Mouse (Mus musculus): ENCODE data around the gene Myh8.
A peak's percentile ranks its signal among the peaks of the same experiment; 100 is the strongest.

Gene Myh8

DNA sequence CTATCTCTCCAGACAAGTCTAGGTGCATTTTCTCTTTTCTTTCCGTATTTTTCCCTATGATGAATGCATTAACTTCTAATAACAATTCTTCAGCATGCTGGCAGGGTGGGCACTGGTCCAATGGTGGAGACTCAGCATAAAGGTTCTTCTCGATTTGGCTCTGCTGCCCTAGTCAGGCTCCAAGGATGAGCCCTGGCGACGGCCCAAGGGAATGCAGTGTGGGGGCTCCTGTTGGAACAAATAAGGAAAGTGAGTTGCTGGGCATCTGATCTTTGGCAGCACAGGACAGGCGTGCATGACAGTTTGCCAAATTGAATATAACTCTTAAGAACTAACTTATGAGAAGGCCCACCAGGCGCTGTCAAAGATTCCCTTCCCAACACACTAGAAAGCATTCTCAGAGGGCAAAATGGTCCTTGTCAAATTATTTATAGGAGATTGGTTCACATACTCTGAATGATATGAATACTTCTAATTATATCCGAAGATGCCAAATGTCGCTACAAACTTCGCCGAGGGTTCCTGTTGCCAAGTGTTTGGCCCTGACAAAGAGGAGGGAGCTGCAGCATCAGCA lies at the start of gene Myh8:
Myh8 (plus strand) TSS at position 524 of the 574 bp plus-strand sequence.
- peak; percentile 89 to 95 for DNase-seq

DNA sequence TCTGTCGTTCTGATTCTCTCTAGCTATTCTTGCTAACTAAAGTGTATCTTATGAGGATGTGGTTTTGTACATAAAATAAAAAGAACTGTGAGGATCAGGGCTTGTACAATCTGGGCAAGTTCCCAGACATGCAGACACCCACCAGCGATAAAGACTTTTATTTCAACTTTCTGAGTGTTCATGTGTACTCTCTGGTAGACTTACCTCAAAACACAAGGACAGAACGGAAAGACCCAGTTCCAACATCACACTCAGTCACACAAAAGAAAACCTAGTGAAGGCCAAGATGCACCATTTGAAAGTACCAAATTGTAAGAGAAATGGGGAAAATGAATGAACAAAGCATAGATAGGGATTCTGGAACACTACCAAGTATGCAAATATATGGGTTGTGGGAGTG lies 48.2 kb upstream of the Myh8 start:
- DNase-seq: no peak

DNA sequence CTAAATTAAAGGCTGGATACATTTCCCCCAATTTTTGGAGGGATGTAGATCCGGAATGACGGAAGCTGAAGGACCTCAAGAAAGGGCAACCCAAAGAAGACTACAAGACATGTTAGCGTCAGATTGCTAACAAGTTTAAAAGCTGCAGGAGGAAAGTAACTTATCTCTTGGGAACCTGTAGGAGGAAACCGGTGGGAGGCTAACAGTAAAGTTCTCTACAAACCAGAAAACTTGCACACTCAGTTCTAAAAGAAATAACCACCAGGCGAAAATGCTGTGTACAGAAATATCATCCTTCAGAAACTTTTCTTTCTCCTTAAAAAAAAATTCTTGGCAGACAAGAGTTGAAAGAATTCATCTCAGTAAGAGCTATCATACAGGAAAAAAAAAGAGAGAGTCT lies 47.8 kb upstream of the Myh8 start:
- DNase-seq: no peak

DNA sequence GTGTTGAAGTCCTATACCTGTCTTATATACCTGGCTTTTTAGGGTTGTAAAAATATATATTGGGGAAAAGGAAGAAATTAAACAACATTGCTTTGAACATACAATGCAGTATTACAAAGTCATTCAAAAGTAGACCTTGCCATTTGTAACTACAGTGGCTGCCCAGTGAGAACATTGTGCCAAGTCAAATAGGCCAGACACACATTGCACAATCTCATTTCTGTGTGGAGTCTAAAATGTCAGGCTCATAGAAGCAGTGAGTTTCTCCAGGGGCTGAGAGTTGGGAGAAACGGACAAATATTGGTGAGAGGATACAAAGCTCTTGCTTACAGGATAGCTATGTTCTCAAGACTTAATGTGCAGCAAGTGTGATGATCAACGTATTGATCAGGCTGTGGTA lies 47.0 kb upstream of the Myh8 start:
- DNase-seq: no peak

DNA sequence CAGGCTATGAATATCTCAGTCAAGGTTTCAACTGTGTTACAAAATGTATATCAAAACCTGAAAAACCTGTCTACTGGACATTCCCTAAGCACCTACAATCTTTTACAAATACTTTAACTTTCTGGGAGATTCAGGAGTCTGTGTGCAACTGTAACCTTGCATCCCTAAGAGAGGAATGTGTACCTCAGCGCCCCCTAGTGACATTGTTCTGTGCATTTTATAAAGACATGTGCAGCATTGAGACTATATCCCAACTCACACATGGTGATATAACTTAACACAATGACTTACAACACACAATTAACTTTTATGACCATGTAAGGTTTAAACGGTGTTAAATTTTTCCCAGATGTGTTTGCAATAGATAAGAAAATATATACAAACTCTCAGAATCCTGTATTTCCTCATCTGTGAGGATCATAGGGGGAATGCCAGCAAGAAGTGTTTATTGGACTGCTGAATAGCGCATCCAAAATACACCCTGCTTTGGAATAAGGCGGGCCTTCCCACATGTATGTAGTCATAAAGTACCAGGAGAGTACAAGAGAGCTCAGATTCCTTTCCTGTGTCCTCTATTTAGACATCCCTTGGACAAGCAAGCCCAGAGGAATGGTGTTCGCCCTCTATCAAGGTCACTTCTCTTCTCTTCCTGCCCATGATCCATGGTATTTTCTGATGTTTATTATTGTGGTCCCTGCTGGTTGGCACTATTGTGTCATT lies 41.1 kb upstream of the Myh8 start:
- DNase-seq: peak; percentile 75 to 79

DNA sequence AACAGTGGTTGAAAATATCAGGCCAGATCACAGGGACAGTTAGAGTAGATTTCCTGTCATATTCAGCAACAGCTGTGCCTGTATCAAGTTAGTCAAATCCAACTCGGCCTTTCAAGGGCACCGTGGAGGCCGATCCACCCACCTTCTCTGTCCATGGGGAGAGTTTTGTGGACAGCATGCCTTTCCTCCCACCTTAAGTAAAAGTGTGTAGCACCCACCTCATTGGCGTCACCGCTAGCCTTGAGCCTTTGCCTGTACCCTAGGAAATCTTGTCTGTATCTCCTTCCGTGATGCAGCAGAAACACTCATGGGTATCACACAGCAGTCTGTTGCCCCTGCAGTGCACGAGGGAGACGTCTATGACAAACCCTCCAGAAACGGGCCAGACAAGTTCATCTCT lies 40.1 kb upstream of the Myh8 start:
- no peak for DNase-seq

DNA sequence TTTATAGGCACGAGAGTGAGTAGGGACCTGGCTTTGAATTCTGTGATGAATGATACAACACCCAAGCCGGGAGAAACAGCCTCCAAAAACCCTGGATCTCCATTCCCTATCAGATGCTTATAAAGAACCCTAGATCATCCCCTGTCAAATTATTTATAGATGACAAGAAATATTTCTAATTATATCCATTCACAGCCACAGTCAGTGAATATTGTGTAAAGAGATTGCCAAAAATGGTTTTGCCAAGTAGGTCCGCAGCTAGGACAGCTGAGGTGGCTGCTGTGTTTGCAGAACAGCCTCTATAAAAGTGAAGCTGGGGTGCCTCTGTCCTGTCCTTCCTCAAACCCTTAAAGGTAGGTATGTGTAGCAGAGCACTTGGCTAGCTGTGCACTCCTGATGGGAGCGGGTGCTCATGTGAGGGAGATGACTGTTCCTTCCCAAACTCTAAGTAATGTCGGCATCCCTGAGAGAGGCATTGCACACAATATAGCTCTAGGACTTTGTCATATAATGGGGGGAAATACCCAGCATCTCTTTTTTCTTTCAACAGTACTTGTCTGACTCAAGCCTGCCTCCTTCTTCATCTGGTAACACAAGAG lies 39.3 kb upstream of the Myh8 start, which contains the start of gene Myh4:
Myh4 (plus strand) TSS at position 549 of the 599 bp plus-strand sequence.
- DNase-seq: no peak

DNA sequence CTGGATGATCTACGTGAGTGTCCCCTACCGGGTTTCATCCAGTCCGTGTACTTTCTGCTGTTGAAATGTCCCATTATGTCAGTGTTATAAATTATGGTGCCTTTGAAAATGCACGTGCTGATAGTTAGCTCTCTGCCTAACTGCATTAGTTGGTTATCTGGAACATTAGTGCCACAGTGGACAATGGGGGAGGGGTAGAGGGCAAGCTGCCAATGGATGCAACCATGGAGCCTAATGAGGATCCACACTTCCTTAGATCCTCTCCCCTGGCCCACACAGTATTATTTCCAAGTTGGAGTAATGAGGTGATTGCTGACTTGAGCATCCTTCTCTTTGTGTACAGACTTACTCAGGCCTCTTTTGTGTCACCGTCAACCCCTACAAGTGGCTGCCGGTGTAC lies 35.9 kb upstream of the Myh8 start:
- DNase-seq: peak in 1 of 2 experiments; percentile 21

DNA sequence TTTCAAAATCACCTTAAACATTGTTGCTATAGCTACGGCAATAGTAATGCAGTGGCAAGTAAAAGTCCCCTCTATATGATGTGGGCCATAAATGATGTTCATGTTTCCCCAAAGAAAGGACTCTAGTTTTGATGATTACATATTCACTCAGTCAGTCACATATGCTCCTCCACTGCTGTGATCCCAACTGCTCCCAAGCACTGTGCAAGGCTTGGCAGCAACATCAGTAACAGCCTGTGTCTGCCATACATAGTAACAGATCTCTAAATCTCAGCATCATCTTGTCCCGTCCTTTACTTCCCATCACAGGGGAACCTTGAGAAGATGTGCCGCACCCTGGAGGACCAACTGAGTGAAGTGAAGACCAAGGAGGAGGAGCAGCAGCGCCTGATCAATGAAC lies 23.2 kb upstream of the Myh8 start:
- DNase-seq: peak; percentile 26 to 31

DNA sequence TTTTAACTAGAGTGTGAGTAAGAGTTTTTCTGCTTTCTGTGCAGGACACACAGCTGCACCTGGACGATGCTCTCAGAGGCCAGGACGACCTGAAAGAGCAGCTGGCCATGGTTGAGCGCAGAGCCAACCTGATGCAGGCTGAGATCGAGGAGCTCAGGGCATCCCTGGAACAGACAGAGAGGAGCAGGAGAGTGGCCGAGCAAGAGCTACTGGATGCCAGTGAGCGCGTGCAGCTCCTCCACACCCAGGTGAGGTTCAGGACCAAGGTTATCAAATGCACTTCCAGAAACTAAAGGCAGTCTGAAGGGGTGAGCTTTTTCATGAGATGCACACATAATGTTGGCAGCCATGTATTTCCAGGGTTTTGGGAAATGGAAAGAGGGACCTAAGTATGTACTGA lies 19.9 kb upstream of the Myh8 start:
- DNase-seq: no peak

DNA sequence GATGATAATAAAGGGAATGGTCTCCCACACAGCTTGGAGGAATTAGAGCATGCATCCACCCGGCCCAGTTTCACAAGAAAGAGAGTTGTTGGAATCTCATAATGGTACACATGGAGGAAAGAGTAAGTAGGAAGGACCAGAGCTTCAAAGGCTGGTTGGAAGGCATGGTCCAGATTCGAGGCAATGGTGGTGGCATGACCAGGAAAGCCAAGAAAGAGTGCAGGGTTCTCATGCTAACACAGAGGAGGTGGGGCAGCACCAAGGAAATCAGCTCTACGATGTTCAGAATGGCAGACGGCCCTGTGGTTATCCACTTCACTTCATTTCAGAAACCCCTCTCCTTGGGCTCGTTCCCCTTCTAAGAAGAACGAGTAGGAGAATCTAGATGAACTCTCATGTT lies 16.0 kb upstream of the Myh8 start:
- no peak for DNase-seq

DNA sequence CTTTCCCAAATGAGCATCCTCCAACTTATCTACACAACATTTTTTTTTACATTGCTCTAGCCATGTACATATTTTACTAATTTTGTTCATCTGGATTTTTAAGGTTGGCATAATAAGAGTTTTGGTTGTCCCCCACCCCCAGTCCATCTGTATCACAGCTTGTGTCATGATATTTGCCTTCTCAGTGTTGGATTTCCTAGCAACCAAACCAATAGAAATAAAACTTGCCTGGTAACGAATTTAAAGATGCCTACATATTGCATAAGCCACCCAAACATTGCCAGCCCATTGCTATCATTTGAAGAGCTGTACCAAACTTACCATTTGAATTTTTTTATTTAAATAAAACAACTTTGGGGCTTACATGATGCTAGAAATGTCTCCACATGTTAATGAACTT lies 16.5 kb downstream of the Myh8 start:
- no peak for DNase-seq

DNA sequence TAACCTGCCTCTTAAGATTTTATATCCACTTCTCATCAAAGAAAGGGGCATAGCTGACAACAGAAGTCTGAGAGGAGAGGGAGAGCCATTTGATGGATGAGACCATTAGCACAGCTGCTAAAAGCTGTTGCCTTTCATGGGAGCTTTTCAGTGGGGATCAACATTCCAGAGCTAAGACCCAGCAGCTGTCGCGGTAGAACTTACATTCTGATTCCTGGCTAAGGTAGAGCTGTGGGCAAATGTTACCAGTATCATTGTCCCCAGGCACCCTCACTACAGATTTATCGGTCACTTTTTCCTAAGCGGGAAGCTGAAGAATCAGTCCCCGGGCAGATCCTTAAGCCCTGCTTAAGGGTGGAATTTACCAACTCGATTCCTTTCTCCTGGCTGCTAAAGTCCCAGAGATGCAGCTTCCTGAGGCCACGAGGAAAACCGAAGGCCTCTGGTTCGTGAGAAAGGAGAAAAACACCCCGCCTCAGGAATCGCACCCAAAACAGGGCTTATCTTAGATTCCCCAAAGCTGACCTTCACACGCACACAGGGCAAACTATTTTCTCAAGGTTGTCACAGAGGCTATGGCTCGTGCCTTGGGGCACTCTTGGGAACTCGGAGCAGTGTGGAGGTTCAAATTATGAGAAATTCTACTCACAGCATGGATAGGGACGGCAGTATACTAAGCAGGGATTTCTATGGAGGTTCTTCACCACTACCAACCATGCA lies 37.0 kb downstream of the Myh8 start:
- DNase-seq: no peak

DNA sequence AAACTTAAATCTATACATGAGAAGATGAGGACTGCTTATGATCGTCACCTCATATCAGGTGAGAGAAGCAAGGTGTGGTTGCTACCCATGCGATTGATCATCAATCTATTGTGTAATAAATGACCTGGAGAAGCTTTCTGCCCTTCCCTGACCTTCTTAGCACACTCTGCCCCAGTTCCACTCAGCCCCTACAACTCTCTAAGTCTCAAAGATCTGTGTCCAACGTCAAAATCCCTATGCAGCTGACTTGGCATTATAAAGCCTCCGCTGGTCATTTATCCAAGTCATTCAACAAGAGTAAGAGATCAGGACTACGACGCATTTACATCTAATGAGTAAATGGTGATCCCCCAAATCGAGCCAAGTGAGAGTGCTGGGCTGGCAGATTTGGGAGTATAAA lies 44.4 kb downstream of the Myh8 start, which contains the start of gene Myh13:
Myh13 (plus strand) TSS at position 301 of the 400 bp plus-strand sequence.
- DNase-seq: no peak

DNA sequence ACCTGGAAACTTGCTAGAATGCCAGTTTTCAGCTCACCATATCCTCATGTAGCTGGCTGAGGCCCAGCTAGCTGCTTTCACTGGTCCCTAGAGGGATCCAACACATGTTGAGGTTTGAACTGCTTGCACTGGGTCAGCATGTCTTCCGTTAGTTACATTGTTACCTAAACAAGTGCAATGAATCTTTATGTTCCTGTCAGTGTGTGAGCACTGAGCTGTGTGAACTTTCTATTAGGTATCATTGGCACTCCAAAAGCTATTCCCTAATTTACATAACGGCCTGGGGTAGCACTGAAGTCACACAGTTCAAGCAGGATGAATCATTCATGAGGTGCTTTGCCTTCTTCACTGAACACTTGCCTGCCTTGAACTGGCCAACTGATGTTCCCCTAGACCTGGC lies 49.6 kb downstream of the Myh8 start:
- no peak for DNase-seq

DNA sequence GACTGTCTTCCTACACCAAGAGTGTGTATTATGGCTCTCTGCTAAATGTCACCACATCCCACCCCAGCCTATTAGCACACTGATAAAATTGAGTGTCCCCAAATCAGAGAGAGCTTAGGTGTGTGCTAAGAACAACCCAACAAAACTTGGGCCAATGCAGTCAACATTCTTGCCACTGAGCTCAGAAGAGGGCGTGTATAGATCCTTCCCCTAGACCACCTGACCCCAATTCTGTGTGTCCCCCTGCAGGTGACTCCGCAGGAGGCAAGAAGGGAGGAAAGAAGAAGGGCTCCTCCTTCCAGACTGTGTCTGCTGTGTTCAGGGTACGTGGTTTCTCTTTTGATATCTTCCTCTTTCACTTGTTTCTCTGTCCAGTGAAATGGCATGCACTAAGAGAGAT lies 67.6 kb downstream of the Myh8 start:
- no peak for DNase-seq

DNA sequence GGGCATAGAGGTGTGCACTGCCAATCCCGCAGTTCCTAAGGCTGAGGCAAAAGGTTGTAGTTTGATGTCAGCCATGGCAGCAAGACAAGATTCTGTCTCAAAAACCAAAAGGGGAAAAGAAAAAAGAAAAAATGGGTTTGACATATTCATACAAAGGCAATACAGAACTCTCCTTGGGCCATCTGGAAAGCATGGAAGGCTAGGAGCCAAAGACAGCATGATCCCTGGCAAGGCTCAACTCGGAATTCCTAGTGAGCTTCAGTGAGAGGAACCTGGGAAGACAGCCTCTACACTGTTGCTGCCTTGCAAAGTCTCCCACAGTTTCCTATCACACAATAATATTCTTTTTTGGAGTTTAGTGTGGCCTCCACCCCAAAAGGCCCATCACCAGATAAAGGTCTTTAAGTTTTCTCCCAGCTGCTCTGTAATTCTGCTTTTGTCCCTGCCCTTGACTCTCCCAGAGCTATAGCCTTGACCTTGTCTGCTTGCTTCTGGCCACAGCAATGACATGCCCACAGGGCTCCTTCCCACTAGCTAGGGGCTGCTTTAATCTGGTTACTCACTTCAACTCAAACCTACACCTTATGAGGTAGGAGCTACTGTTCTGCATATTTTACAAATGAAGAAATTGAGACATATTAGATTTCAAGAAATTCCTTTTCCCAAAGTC lies 68.4 kb downstream of the Myh8 start:
- DNase-seq: peak; percentile 70 to 80

DNA sequence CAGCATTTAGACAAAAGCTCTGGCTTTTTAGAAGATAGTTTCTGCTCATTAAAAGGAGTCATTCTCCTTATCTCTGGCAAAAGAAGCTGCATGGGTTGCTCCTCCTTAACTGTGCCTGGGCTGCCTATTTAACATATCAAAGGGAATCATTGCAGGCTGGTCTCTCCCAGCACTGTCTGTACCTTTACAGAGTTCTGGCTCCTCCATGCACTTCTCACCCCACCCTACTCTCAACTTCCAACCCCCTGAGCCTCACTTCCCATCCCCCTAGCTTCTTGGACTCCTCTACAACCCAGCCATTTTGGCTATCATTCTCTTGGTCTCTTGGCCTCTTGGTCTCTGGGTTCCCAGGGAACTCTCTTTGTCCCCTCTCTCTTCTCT lies 68.9 kb downstream of the Myh8 start:
- DNase-seq: no peak

DNA sequence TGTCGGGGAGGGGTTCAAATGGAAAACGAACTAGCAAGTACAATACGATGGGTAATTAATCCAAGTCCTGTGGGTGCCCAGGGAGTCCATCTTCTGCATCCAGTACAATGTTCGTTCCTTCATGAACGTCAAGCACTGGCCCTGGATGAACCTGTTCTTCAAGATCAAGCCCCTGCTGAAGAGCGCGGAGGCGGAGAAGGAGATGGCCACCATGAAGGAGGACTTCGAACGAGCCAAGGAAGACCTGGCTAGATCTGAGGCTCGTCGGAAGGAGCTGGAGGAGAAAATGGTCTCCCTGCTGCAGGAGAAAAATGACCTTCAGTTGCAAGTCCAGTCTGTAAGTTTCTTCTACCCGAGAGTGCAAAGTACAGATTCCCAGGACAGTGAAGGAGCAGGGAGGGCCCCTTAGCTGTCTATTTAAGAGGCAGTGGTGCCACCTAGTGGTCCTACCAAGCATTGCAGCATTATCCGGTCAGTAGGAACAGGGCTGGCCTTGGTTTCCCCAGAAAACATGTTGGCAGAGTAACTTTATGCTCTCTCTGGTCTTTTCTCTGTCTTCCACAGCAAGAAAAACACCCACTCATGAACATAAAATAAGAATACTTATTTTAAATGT lies 73.3 kb downstream of the Myh8 start:
- DNase-seq: peak; percentile 91 to 93

DNA sequence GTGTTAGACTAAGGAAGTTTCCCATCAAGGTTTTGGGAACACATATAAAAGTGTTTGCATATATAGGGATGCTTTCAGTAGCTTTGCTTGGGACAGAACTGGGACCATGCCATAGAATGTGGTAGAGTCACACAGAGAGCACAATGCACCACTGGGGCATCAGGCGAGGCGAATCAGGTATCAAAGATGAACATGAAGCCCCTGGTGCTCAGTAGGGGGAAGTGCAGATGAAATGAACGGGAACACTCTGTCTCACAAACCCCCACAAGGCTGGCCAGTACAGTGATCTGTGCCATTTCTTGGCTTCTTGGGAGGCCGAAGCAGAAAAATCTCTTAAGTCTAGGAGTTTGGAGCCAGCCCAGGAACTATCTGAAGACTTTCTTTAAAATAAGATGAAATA lies 76.1 kb downstream of the Myh8 start:
- no peak for DNase-seq

DNA sequence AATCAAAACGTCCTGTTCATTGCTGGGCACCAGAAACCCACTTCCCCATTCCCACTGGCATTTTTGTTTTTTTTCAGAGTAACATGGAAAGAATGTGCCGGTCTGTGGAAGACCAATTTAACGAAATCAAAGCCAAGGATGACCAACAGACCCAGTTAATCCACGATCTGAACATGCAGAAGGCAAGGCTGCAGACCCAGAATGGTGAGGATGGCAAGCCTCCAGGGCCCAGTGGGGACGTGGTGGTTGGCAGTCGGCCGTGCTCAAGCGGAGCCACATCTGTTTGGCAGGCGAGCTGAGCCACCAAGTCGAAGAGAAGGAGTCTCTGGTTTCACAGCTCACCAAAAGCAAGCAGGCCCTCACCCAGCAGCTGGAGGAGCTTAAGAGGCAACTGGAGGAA lies 81.1 kb downstream of the Myh8 start:
- DNase-seq: peak; percentile 77 to 84
